Mouse (Mus musculus) lung, postnatal 0 days (tissue): Measurements from ENCODE around the gene Ace3. TPM values are rescaled to one million over a fixed set of nuclear protein-coding genes. Genes with fewer than 3 reads are reported as not detected.
"Not testable (repeated sequence)": the region's sequence is repeated elsewhere in the genome, so short reads cannot be mapped to it uniquely, and the experiment has no call there.

Experiments used
- ATAC-seq: fragments of 200-750 bp; cut with Nextera tagmentation; 2 replicates; pipeline ENCODE4 v1.8.0; 2017; ENCODE audit warnings: moderate library complexity
- DNase-seq: peaks from one replicate; pipeline ENCODE4 v3.0.0-alpha.2; 2016; ENCODE audit warnings: low spot score
- H3K27ac ChIP-seq: fragments of 300-500 bp; sonication (generic); 2 replicates; pipeline ENCODE4 v1.5.1; 2014; ENCODE audit warnings: antibody characterized with exemption, mild to moderate bottlenecking, low read length, mixed read lengths
- H3K27me3 ChIP-seq: fragments of 300-500 bp; sonication (generic); replicated peaks from 2 replicates; pipeline ENCODE4 v1.6.1; 2014; ENCODE audit warnings: low read length, mixed read lengths; ENCODE audit not compliant: insufficient read depth
- H3K36me3 ChIP-seq: fragments of 300-500 bp; sonication (generic); 2 replicates; pipeline ENCODE4 v1.6.1; 2014; ENCODE audit warnings: low read length, mixed read lengths; ENCODE audit not compliant: insufficient read depth
- H3K4me1 ChIP-seq: fragments of 300-500 bp; sonication (generic); 2 replicates; pipeline ENCODE4 v1.6.1; 2014; ENCODE audit warnings: antibody characterized with exemption, low read depth, low read length, mixed read lengths; ENCODE audit not compliant: insufficient read depth
- H3K4me2 ChIP-seq: fragments of 300-500 bp; sonication (generic); replicated peaks from 2 replicates; pipeline ENCODE4 v1.6.1; 2014; ENCODE audit warnings: low read depth, mild to moderate bottlenecking, low read length, moderate library complexity, mixed read lengths
- H3K4me3 ChIP-seq: fragments of 300-500 bp; sonication (generic); 2 replicates; pipeline ENCODE4 v1.5.1; 2014; ENCODE audit warnings: low read depth, low read length
- H3K9ac ChIP-seq: fragments of 300-500 bp; sonication (generic); replicated peaks from 2 replicates; pipeline ENCODE4 v1.6.1; 2014; ENCODE audit warnings: low read depth, mild to moderate bottlenecking
- H3K9me3 ChIP-seq: fragments of 300-500 bp; sonication (generic); 2 replicates; pipeline ENCODE4 v1.6.1; 2016; ENCODE audit warnings: low read length, mixed read lengths
- CTCF ChIP-seq: IDR thresholded peaks from 2 replicates; pipeline ENCODE4 v1.5.1; 2016; ENCODE audit warnings: antibody characterized with exemption, mild to moderate bottlenecking
- EP300 ChIP-seq: IDR thresholded peaks from 2 replicates; pipeline ENCODE4 v1.6.1; 2016; ENCODE audit warnings: antibody characterized with exemption, mild to moderate bottlenecking, control low read depth
- WGBS: fragments of 180-500 bp; shearing (Covaris S2); extraction: QIAGEN DNeasy Blood & Tissue Kit; methylation state at CpG from one replicate; pipeline ENCODE4 v1.1.7; 2014; 5-methylcytosine and 5-hydroxymethylcytosine counted together
- polyA plus RNA-seq: library from polyadenylated mRNA; unstranded; fragments of >200 nt; fragmentation: Nextera tagmentation; extraction: Ambion mirVana; gene quantifications from 2 replicates; pipeline ENCODE4 v1.2.1, GENCODE M21; 2015

Ace3 gene
- polyA plus RNA-seq, 1 experiment from 2014 or later = 2.0 TPM

DNA sequence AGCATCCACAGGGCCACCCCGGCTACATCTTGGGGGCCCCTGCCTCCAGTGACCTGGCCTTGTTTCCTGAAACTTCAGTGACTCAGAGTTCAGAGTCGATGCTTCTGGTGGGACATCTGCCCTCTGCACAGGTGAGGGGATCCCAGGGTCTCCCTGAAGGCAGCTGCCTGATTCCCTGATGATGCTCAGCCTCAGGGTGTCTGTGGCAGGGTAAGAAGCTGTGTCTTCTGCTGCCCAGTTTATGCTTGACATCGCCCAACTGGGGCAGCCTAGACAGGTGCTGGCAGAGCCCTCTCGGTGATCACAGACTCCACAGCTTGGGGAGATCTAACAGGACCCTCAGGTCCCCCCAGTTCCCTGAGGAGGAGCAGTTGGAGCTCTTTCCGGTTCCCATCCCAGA lies 33.1 kb downstream of the Ace3 start:
- H3K4me3 ChIP-seq = no peak overlapping the region
- H3K4me1 ChIP-seq = no peaks in the 10 kb centered on the region
- H3K36me3 ChIP-seq = no peaks in the 10 kb centered on the region
- DNase-seq = no peak
- TF ChIP-seq EP300 (no peak), CTCF (no peak)
- no peaks in the 10 kb centered on the region for H3K9me3 ChIP-seq
- no peak overlapping the region for H3K4me2 ChIP-seq
- no peak for ATAC-seq
- H3K9ac ChIP-seq = no peak overlapping the region
- H3K27me3 ChIP-seq = no peaks in the 10 kb centered on the region
- H3K27ac ChIP-seq = no peak overlapping the region
- WGBS = 78% methylated on average over 5 of the region's 5 CpGs

DNA sequence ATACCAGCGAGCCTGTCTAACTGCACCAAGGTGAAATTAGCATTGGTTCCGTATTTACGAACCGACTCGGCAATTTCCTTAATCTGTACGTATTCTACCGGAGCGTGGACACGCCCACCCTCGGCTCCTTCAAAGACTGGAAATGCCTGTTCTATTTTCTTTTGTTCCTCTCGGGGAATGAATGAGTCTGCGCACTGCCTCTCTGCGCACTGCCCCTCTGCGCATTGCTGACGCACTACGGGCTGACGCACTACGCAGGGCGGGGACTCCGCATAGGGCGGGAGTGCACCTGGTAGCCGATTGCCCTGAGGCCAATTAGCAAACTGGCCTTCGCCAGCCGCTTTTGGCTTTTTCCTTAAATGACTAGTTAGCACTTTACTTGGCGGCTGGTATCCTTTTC lies 37.6 kb downstream of the Ace3 start:
- not testable (repeated sequence) for H3K9ac ChIP-seq, DNase-seq, H3K4me1 ChIP-seq, H3K27me3 ChIP-seq, ATAC-seq, H3K27ac ChIP-seq, H3K9me3 ChIP-seq, H3K36me3 ChIP-seq
- H3K4me3 ChIP-seq = peak overlapping the region; percentile 21; the same call in 1 of the 2 replicates
- H3K4me2 ChIP-seq = peak overlapping the region; percentile 29
- WGBS = 8% methylated on average over 7 of the region's 25 CpGs

DNA sequence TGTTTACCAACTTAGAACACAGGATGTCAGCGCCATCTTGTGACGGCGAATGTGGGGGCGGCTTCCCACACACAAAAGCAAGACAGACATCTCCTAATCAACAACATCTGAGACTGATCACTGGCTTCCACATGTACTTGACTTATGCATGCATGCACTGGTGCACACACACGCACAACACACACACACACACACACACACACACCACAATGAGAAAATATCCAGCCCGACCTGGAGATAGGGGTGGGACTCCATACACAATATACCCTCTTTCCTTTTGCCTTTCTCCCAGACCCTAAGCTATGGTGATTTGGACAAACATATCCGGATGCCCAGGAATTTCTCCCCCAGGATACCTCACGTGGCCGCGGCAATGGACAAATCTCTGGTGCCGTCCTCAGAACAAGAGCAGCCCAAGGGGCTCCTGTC lies 39.0 kb downstream of the Ace3 start:
- Histone ChIP-seq H3K4me2 (peak overlapping the region; percentile 45), H3K9me3 (no peaks in the 10 kb centered on the region), H3K4me3 (peak overlapping the region; percentile 12; the same call in 1 of the 2 replicates), H3K9ac (0 out of 2 replicates have a peak overlapping the region, but pooled peaks have one; percentile 12), H3K4me1 (peaks cover 14% of the 10 kb centered on the region; the same call in 1 of the 2 replicates), H3K27me3 (no peaks in the 10 kb centered on the region), H3K27ac (peak overlapping the region; percentile 89), H3K36me3 (no peaks in the 10 kb centered on the region)
- DNase-seq (peak; percentile 66), ATAC-seq (peak; percentile 10; the same call in 1 of the 2 replicates)
- TF ChIP-seq CTCF (no peak), EP300 (no peak)
- 27% methylated on average over 11 of the region's 11 CpGs for WGBS

DNA sequence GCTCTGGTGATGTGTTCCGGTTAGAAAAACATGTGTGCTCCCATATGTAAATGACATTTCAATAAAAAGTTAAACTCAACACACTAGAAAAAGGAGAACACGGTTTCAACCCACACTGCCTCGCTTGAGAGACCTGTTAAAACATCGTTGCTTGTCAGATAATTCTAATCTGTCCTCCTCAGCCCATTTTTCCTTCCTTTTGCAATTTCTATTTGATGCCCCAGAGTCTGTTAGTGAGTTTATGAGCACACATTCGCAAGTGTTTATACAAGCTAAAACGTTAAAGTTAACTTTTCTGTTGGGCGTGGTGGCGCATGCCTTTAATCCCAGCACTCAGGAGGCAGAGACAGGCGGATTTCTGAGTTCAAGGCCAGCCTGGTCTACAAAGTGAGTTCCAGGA lies 40.5 kb downstream of the Ace3 start:
- H3K9ac ChIP-seq = no peak overlapping the region
- whole genome bisulfite sequencing = 79% methylated on average over 9 of the region's 9 CpGs
- H3K4me3 ChIP-seq = no peak overlapping the region
- no peaks in the 10 kb centered on the region for H3K36me3 ChIP-seq
- peaks cover 14% of the 10 kb centered on the region; the same call in 1 of the 2 replicates for H3K4me1 ChIP-seq
- H3K4me2 ChIP-seq = no peak overlapping the region
- no peak overlapping the region for H3K27ac ChIP-seq
- DNase-seq (no peak), ATAC-seq (no peak)
- TF ChIP-seq CTCF = no peak
- TF ChIP-seq EP300 = no peak
- H3K27me3 ChIP-seq = no peaks in the 10 kb centered on the region
- no peaks in the 10 kb centered on the region for H3K9me3 ChIP-seq

DNA sequence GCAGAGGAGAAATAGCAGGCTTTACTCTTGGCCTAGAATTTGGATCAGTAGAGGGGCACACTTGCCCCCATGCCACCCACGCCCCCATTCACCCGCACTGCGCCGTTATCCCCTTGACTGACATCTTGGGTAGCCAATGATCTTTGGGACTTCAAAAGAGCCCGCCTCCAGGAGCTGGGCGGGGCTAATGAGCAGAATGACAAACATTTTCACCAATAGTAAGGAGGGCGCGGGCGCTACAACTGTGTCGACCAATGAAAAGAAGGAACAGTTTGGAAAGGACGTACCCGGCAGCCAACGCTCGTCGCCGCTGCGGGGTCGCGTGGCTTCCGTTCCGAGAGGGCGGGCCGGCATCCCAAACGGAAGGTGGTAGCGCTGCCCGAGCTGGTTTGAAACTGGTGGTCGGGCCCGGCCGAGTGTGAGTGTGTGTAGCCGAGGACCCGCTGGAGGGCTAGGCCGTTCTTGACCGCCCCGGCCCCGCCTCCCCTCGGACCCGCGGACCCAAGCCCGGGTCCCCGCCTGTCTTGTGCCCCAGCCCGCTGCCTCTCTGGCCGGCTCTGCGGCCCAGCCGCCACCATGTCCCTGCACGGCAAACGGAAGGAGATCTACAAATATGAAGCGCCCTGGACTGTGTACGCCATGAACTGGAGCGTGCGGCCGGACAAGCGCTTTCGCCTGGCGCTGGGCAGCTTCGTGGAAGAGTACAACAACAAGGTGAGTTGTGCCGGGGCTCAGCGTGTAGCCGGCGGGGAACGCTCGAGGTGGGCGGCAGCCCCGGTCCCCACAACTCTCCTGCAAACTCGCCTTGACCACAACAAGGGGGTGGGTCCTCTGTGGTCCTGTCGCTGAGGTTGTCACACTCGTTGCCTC lies 42.3 kb downstream of the Ace3 start, which contains the start of gene Dcaf7:
TSS of gene Dcaf7 (plus strand) at position 325 of the 870 bp plus-strand sequence.
- Histone ChIP-seq H3K4me1 (peaks cover 14% of the 10 kb centered on the region; the same call in 1 of the 2 replicates), H3K27me3 (no peaks in the 10 kb centered on the region), H3K4me2 (peak within 1 kb of the TSS; percentile 84), H3K36me3 (no peaks in the 10 kb centered on the region), H3K4me3 (peak within 1 kb of the TSS; percentile 96), H3K27ac (peak within 1 kb of the TSS; percentile 90), H3K9me3 (no peaks in the 10 kb centered on the region), H3K9ac (peak within 1 kb of the TSS; percentile 82)
- DNase-seq = peak; percentile 99
- TF ChIP-seq EP300 = no peak; the same call in 1 of the 2 replicates
- no peak for TF ChIP-seq CTCF
- ATAC-seq = peak; percentile 99
- under 1% methylated on average over 65 of the region's 66 CpGs for WGBS

DNA sequence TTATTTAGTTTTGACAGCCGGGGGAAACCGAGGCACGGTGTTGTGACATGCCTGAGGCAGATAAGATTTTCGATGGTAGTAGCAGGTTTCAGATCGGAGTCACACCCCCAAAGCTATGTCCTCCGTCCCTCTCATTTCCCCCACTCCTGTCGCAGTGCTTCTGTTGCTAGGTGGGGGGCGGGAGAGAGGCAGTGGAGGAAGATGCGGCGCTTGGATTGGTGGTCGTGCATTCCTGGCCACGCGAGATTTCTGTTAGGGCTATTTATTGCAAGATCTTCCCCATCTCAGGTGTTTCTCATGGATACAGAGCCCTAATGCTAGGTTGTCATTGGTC lies 42.9 kb downstream of the Ace3 start:
- peak overlapping the region; percentile 90 for H3K27ac ChIP-seq
- no peaks in the 10 kb centered on the region for H3K9me3 ChIP-seq
- H3K36me3 ChIP-seq = no peaks in the 10 kb centered on the region
- ATAC-seq (no peak), DNase-seq (peak; percentile 74)
- under 1% methylated on average over 13 of the region's 13 CpGs for WGBS
- peak overlapping the region; percentile 96 for H3K4me3 ChIP-seq
- peaks cover 14% of the 10 kb centered on the region; the same call in 1 of the 2 replicates for H3K4me1 ChIP-seq
- peak overlapping the region; percentile 84 for H3K4me2 ChIP-seq
- TF ChIP-seq CTCF = peak; percentile 26; the same call in 1 of the 2 replicates
- TF ChIP-seq EP300 = no peak
- H3K9ac ChIP-seq = peak overlapping the region; percentile 82
- H3K27me3 ChIP-seq = no peaks in the 10 kb centered on the region
